Mouse (Mus musculus): ENCODE measurements around the gene Snx14. TPM values are rescaled to one million over a fixed set of nuclear protein-coding genes. Genes with fewer than 3 reads are reported as not detected.

The Snx14 gene
- polyA plus RNA-seq, 2 experiments: 20.7 to 39.5 TPM

GRCm38 (mm10) chr9:88335839-88336238 is 102.9 kb downstream of the Snx14 start:
- H3K9ac ChIP-seq (ENCODE audit: low read depth, low read length, severe bottlenecking): no peak overlapping the region
- no peak for TF ChIP-seq POLR2A (IDR thresholded peaks at IDR 0.05; ENCODE audit: borderline replicate concordance, extremely low read depth, insufficient read depth, insufficient read length)
- ATAC-seq (ENCODE audit: low FRiP score, low read depth): no peak
- no peak overlapping the region for H3K4me3 ChIP-seq (replicated peaks; ENCODE audit: low read length)
- no peak overlapping the region for H3K27ac ChIP-seq (replicated peaks; ENCODE audit: low read depth, low read length)
- peaks cover 5% of the 10 kb centered on the region; the same call in 1 of the 2 replicates for H3K4me1 ChIP-seq (ENCODE audit: control insufficient read depth, insufficient read depth, low read length)
- 71% methylated on average over 2 of the region's 2 CpGs for WGBS
- no peak for DNase-seq (ENCODE audit: low spot score)
- no peaks in the 10 kb centered on the region for H3K9me3 ChIP-seq (ENCODE audit: control insufficient read depth, low read length)
- H3K36me3 ChIP-seq (ENCODE audit: control insufficient read depth, insufficient read depth, low read length): no peaks in the 10 kb centered on the region
- H3K4me2 ChIP-seq (replicated peaks; ENCODE audit: low read depth, low read length, severe bottlenecking): no peak overlapping the region
- H3K27me3 ChIP-seq (ENCODE audit: control insufficient read depth, insufficient read depth, low read length): no peaks in the 10 kb centered on the region

GRCm38 (mm10) chr9:88332447-88332846 is 106.3 kb downstream of the Snx14 start:
- H3K36me3 ChIP-seq (ENCODE audit: control insufficient read depth, insufficient read depth, low read length): no peaks in the 10 kb centered on the region
- H3K27me3 ChIP-seq (ENCODE audit: control insufficient read depth, insufficient read depth, low read length): no peaks in the 10 kb centered on the region
- H3K27ac ChIP-seq (replicated peaks; ENCODE audit: low read depth, low read length): no peak overlapping the region
- no peak for ATAC-seq (ENCODE audit: low FRiP score, low read depth)
- H3K4me3 ChIP-seq (replicated peaks; ENCODE audit: low read length): no peak overlapping the region
- H3K4me1 ChIP-seq (ENCODE audit: control insufficient read depth, insufficient read depth, low read length): peaks cover 5% of the 10 kb centered on the region
- H3K9ac ChIP-seq (ENCODE audit: low read depth, low read length, severe bottlenecking): no peak overlapping the region
- no peak overlapping the region for H3K4me2 ChIP-seq (replicated peaks; ENCODE audit: low read depth, low read length, severe bottlenecking)
- no peak for DNase-seq (ENCODE audit: low spot score)
- no peaks in the 10 kb centered on the region for H3K9me3 ChIP-seq (ENCODE audit: control insufficient read depth, low read length)
- WGBS: 29% methylated on average over 3 of the region's 3 CpGs
- TF ChIP-seq POLR2A (IDR thresholded peaks at IDR 0.05; ENCODE audit: borderline replicate concordance, extremely low read depth, insufficient read depth, insufficient read length): no peak

GRCm38 (mm10) chr9:88330316-88330715 is 108.4 kb downstream of the Snx14 start:
- no peak for ATAC-seq (ENCODE audit: low FRiP score, low read depth)
- H3K27me3 ChIP-seq (ENCODE audit: control insufficient read depth, insufficient read depth, low read length): no peaks in the 10 kb centered on the region

GRCm38 (mm10) chr9:88329166-88329748 is 109.5 kb downstream of the Snx14 start:
- Histone ChIP-seq H3K4me1 (ENCODE audit: control insufficient read depth, insufficient read depth, low read length) (peaks cover 5% of the 10 kb centered on the region), H3K36me3 (ENCODE audit: control insufficient read depth, insufficient read depth, low read length) (no peaks in the 10 kb centered on the region), H3K27ac (replicated peaks; ENCODE audit: low read depth, low read length) (no peak overlapping the region), H3K4me3 (replicated peaks; ENCODE audit: low read length) (peak overlapping the region; percentile 15; the same call in 1 of the 2 replicates), H3K9ac (ENCODE audit: low read depth, low read length, severe bottlenecking) (no peak overlapping the region), H3K4me2 (replicated peaks; ENCODE audit: low read depth, low read length, severe bottlenecking) (peak overlapping the region; percentile 24; the same call in 1 of the 2 replicates), H3K27me3 (ENCODE audit: control insufficient read depth, insufficient read depth, low read length) (no peaks in the 10 kb centered on the region), H3K9me3 (ENCODE audit: control insufficient read depth, low read length) (no peaks in the 10 kb centered on the region)
- ATAC-seq (ENCODE audit: low FRiP score, low read depth) (no peak), DNase-seq (ENCODE audit: low spot score) (no peak)
- 27% methylated on average over 10 of the region's 10 CpGs for WGBS
- TF ChIP-seq POLR2A (IDR thresholded peaks at IDR 0.05; ENCODE audit: borderline replicate concordance, extremely low read depth, insufficient read depth, insufficient read length): no peak

More at GRCm38 (mm10) chr9:88330316-88330715, 108.4 kb downstream of the Snx14 start:
- no peak for DNase-seq (ENCODE audit: low spot score)
- H3K9me3 ChIP-seq (ENCODE audit: control insufficient read depth, low read length): no peaks in the 10 kb centered on the region
- peaks cover 5% of the 10 kb centered on the region for H3K4me1 ChIP-seq (ENCODE audit: control insufficient read depth, insufficient read depth, low read length)
- peak overlapping the region; percentile 14; the same call in 1 of the 2 replicates for H3K4me2 ChIP-seq (replicated peaks; ENCODE audit: low read depth, low read length, severe bottlenecking)
- H3K36me3 ChIP-seq (ENCODE audit: control insufficient read depth, insufficient read depth, low read length): no peaks in the 10 kb centered on the region
- no peak overlapping the region for H3K9ac ChIP-seq (ENCODE audit: low read depth, low read length, severe bottlenecking)
- no peak for TF ChIP-seq POLR2A (IDR thresholded peaks at IDR 0.05; ENCODE audit: borderline replicate concordance, extremely low read depth, insufficient read depth, insufficient read length)
- WGBS: 80% methylated on average over 3 of the region's 3 CpGs
- no peak overlapping the region for H3K4me3 ChIP-seq (replicated peaks; ENCODE audit: low read length)
- no peak overlapping the region for H3K27ac ChIP-seq (replicated peaks; ENCODE audit: low read depth, low read length)

GRCm38 (mm10) chr9:88328666-88329065 is 110.1 kb downstream of the Snx14 start:
- Histone ChIP-seq H3K4me1 (ENCODE audit: control insufficient read depth, insufficient read depth, low read length) (peaks cover 5% of the 10 kb centered on the region), H3K27ac (replicated peaks; ENCODE audit: low read depth, low read length) (no peak overlapping the region), H3K4me2 (replicated peaks; ENCODE audit: low read depth, low read length, severe bottlenecking) (peak overlapping the region; percentile 19; the same call in 1 of the 2 replicates), H3K36me3 (ENCODE audit: control insufficient read depth, insufficient read depth, low read length) (no peaks in the 10 kb centered on the region), H3K4me3 (replicated peaks; ENCODE audit: low read length) (peak overlapping the region; percentile 56), H3K9me3 (ENCODE audit: control insufficient read depth, low read length) (no peaks in the 10 kb centered on the region), H3K27me3 (ENCODE audit: control insufficient read depth, insufficient read depth, low read length) (no peaks in the 10 kb centered on the region), H3K9ac (ENCODE audit: low read depth, low read length, severe bottlenecking) (no peak overlapping the region)
- 18% methylated on average over 5 of the region's 5 CpGs for WGBS
- no peak for ATAC-seq (ENCODE audit: low FRiP score, low read depth)
- no peak for DNase-seq (ENCODE audit: low spot score)
- TF ChIP-seq POLR2A (IDR thresholded peaks at IDR 0.05; ENCODE audit: borderline replicate concordance, extremely low read depth, insufficient read depth, insufficient read length): no peak

Measured in limb, embryonic 14.5 days (tissue).